Mouse (Mus musculus): Measurements from ENCODE around the gene Usp2. TPM values are rescaled to one million over a fixed set of nuclear protein-coding genes. Genes with fewer than 3 reads are reported as not detected.
"Not testable (repeated sequence)": the region's sequence is repeated elsewhere in the genome, so short reads cannot be mapped to it uniquely, and the experiment has no call there.

Usp2 gene
- polyA plus RNA-seq, 1 experiment from 2014 or later, result 14.6 TPM

DNA sequence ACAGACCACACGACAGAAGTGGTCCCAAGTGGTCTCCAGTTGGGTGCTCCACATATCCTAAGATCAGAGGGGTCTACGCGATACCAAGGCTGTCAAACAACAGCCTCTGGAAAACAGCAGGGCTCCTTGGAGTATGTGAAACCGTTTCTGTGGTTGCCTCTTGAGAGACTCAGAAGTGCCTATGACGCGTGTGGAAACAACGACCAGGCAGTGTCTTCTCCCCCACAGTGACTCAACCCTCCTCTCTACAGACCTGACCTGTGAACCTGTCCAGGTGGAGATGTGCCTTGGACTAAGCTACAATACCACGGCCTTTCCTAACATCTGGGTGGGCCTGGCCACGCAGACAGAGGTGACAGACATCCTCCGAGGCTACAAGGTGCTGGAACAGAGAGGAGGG is 39.0 kb downstream of the Usp2 start:
- Histone ChIP-seq H3K27me3 (no peaks in the 10 kb centered on the region), H3K4me1 (peaks cover 50% of the 10 kb centered on the region), H3K9ac (no peak overlapping the region), H3K27ac (no peak overlapping the region), H3K4me2 (no peak overlapping the region), H3K36me3 (peaks cover 47% of the 10 kb centered on the region), H3K4me3 (no peak overlapping the region), H3K9me3 (no peaks in the 10 kb centered on the region)
- 88% methylated on average over 10 of the region's 10 CpGs for WGBS
- ATAC-seq (ENCODE audit: insufficient number of reproducible peaks, insufficient read depth, low FRiP score, low TSS enrichment, low read depth), result no peak

DNA sequence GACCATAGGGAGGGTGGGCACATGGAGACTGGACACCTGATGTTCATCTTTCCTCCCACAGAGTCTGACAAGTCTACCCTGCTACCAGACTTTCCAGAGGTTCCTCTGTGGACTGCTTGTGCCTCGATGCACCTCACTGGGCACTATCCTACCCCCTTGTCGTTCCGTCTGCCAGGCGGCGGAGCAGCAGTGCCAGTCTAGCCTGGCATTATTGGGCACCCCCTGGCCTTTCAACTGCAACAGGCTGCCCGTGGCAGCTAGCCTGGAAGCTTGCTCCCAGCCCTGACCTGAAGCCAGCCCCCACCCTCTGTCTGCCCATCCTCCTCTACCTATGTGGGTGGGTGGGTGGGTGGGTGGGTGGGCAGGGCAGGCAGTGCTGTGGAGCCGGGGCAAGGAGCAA is 39.4 kb downstream of the Usp2 start:
- H3K9ac ChIP-seq, result no peak overlapping the region
- H3K4me2 ChIP-seq, result no peak overlapping the region
- H3K4me1 ChIP-seq, result peaks cover 51% of the 10 kb centered on the region
- ATAC-seq (ENCODE audit: insufficient number of reproducible peaks, insufficient read depth, low FRiP score, low TSS enrichment, low read depth), result no peak
- H3K4me3 ChIP-seq, result no peak overlapping the region
- WGBS, result 91% methylated on average over 7 of the region's 7 CpGs
- H3K27me3 ChIP-seq, result no peaks in the 10 kb centered on the region
- no peaks in the 10 kb centered on the region for H3K9me3 ChIP-seq
- H3K27ac ChIP-seq, result 0 out of 2 replicates have a peak overlapping the region, but pooled peaks have one; percentile 87
- peaks cover 47% of the 10 kb centered on the region for H3K36me3 ChIP-seq

DNA sequence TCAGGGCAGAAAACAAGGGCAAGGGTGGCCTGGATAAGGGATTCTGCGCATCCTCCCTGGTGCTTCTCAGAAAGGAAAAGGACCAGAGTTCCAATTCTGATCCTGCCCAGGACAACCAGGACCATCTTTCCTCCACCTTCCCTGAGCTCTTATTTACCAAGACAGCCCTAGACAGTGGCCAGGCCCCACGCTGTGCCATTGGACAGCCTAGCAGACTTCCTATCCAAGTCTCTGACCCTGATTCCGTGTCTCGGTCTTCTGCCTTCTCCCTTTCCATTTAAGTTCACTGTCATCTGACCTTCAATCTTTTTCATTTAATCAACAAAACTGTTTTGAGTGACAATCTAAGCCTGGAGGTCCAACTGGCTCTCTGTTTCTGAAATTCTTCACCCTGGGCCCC is 39.8 kb downstream of the Usp2 start:
- peak overlapping the region; percentile 55 for H3K4me2 ChIP-seq
- H3K27ac ChIP-seq, result peak overlapping the region; percentile 87; the same call in 1 of the 2 replicates
- WGBS, result 64% methylated on average over 4 of the region's 4 CpGs
- peak overlapping the region; percentile 32; the same call in 1 of the 2 replicates for H3K9ac ChIP-seq
- no peaks in the 10 kb centered on the region for H3K27me3 ChIP-seq
- peaks cover 44% of the 10 kb centered on the region for H3K36me3 ChIP-seq
- H3K4me1 ChIP-seq, result peaks cover 53% of the 10 kb centered on the region
- ATAC-seq (ENCODE audit: insufficient number of reproducible peaks, insufficient read depth, low FRiP score, low TSS enrichment, low read depth), result no peak
- no peaks in the 10 kb centered on the region for H3K9me3 ChIP-seq
- no peak overlapping the region for H3K4me3 ChIP-seq

DNA sequence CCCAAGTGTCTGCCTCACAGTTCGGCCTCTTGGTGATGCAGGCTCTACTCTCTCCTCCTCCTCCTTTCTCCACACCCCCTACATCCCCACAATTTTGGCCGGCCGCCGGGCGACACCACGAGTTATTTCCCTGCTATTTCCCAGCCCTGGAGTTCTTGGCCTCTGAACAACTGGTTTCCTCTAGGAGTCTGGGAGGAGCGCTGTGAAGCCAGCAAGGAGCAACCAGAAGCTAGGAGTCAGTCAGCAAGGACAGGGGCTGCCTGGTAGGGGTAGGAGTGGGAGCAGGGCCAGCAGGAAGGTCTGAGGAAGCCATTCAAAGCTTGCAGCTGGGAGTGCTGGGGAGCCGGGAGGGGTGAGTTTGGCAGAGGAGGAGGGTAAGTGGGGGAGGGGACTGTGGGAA is 40.3 kb downstream of the Usp2 start, which contains the start of gene C1qtnf5:
Gene C1qtnf5, plus strand, starts transcription at position 136 of the 400 bp plus-strand sequence.
- 25% methylated on average over 8 of the region's 8 CpGs for WGBS
- peak; percentile 39 for ATAC-seq (ENCODE audit: insufficient number of reproducible peaks, insufficient read depth, low FRiP score, low TSS enrichment, low read depth)
- H3K27ac ChIP-seq, result peak within 1 kb of the TSS; percentile 87
- H3K36me3 ChIP-seq, result peaks cover 41% of the 10 kb centered on the region
- H3K9me3 ChIP-seq, result no peaks in the 10 kb centered on the region
- H3K4me3 ChIP-seq, result peak within 1 kb of the TSS; percentile 19
- peak within 1 kb of the TSS; percentile 55 for H3K4me2 ChIP-seq
- peak within 1 kb of the TSS; percentile 61 for H3K9ac ChIP-seq
- peaks cover 58% of the 10 kb centered on the region for H3K4me1 ChIP-seq
- no peaks in the 10 kb centered on the region for H3K27me3 ChIP-seq

DNA sequence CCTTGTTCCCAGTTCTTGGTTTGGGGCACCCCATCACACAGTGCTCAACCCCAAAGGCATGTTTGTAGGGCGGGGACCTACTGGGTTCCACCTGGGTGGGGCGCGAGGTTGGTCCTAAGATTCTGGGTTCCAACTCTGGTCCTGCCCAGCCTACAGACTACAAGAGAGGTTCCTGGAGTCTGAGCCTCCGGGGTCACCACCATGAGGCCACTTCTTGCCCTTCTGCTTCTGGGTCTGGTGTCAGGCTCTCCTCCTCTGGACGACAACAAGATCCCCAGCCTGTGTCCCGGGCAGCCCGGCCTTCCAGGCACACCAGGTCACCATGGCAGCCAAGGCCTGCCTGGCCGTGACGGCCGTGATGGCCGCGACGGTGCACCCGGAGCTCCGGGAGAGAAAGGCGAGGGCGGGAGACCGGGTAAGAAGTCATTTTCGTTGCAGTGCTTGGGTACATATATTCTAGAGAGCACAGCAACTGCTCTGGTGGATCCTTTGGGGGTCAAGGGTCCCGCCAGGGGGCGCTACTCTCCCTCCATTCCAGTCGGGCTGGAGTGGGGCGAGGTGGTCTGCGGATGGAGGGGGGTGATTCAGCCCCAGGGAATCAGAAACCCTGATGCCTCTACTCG is 40.8 kb downstream of the Usp2 start:
- Histone ChIP-seq H3K4me1 (peaks cover 60% of the 10 kb centered on the region), H3K4me2 (peak overlapping the region; percentile 55), H3K27ac (peak overlapping the region; percentile 87), H3K4me3 (peak overlapping the region; percentile 19), H3K9ac (peak overlapping the region; percentile 54; the same call in 1 of the 2 replicates), H3K27me3 (no peaks in the 10 kb centered on the region), H3K9me3 (no peaks in the 10 kb centered on the region), H3K36me3 (peaks cover 40% of the 10 kb centered on the region)
- ATAC-seq (ENCODE audit: insufficient number of reproducible peaks, insufficient read depth, low FRiP score, low TSS enrichment, low read depth), result no peak
- 33% methylated on average over 25 of the region's 25 CpGs for WGBS

DNA sequence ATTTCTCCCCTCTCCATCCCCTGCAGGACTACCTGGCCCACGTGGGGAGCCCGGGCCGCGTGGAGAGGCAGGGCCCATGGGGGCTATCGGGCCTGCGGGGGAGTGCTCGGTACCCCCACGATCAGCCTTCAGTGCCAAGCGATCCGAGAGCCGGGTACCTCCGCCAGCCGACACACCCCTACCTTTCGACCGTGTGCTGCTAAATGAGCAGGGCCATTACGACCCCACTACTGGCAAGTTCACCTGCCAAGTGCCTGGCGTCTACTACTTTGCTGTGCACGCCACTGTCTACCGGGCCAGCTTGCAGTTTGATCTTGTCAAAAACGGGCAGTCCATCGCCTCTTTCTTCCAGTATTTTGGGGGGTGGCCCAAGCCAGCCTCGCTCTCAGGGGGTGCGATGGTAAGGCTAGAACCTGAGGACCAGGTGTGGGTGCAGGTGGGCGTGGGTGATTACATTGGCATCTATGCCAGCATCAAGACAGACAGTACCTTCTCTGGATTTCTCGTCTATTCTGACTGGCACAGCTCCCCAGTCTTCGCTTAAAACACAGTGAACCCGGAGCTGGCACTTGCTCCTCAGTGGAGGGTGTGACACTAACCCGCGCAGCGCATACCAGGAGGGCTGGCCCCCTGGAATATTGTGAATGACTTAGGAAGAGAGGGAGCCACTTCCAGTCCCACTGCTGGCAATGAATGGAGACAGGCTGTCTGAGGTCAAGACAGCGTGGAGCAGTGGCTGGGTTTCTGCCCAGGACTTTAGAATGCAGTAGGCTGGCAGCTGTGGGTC is 41.6 kb downstream of the Usp2 start:
- H3K36me3 ChIP-seq, result peaks cover 39% of the 10 kb centered on the region
- 82% methylated on average over 31 of the region's 31 CpGs for WGBS
- H3K9me3 ChIP-seq, result no peaks in the 10 kb centered on the region
- H3K9ac ChIP-seq, result peak overlapping the region; percentile 61
- H3K4me1 ChIP-seq, result peaks cover 60% of the 10 kb centered on the region
- H3K4me2 ChIP-seq, result peak overlapping the region; percentile 55
- H3K27ac ChIP-seq, result peak overlapping the region; percentile 87; the same call in 1 of the 2 replicates
- no peaks in the 10 kb centered on the region for H3K27me3 ChIP-seq
- no peak for ATAC-seq (ENCODE audit: insufficient number of reproducible peaks, insufficient read depth, low FRiP score, low TSS enrichment, low read depth)
- H3K4me3 ChIP-seq, result peak overlapping the region; percentile 24; the same call in 1 of the 2 replicates

DNA sequence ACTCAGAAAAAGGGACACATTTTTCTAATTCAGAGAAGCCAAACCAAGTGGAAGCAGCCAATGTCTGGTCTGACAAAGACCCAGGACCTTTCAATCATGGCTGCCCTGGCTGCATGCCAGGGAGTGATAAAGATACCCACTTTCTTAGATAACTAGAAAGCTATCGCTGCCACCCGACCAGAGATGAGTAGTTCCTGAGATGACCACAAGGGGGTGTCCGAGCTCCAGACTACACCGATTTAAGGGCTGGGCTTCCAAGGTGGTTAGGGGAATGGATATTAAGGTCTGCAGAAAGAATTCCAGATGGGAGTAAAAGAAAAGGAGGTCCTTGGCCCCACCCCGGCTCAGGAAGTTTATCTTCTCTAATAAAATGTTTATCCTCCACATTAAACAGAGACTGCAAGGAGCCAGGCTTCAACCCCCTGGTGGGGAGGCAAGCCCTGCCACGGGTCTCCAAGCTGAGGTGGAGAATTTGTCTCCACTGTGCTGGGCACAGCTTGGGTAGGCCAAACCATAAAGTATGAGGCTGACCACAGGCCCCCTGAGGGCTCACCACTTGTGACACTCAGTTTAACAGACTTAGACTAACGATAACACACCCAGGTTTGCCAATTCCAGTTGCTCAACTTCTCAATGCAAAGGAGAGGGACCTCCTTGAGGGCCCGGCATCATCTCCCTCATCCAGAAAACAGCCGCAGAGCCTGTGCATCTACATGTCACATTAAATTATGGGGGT is 42.7 kb downstream of the Usp2 start:
- H3K27me3 ChIP-seq, result no peaks in the 10 kb centered on the region
- peak overlapping the region; percentile 61 for H3K9ac ChIP-seq
- H3K27ac ChIP-seq, result peak overlapping the region; percentile 51; the same call in 1 of the 2 replicates
- peaks cover 60% of the 10 kb centered on the region for H3K4me1 ChIP-seq
- peak overlapping the region; percentile 55 for H3K4me2 ChIP-seq
- WGBS, result 23% methylated on average over 9 of the region's 9 CpGs
- no peaks in the 10 kb centered on the region for H3K9me3 ChIP-seq
- no peak for ATAC-seq (ENCODE audit: insufficient number of reproducible peaks, insufficient read depth, low FRiP score, low TSS enrichment, low read depth)
- peak overlapping the region; percentile 24 for H3K4me3 ChIP-seq
- H3K36me3 ChIP-seq, result peaks cover 30% of the 10 kb centered on the region

DNA sequence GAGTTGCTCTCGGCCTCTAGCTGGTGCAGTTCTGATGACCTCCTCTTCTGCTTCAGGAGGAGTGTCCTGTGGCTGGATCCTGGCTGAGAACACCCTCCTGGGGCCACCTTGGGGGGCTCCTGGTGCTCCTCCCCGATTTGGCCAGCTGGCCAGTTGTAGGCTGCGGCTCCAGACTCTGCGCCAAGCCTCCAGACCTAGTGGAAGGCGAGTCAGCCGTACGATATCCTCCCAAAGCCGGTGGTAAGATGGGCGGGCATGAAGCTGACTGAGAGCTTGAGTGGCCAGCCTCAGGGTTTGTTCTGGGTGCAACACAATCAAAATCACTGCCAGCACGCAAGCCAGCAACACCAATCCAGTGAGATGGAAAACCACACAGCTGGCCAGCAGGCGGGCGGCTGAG is 45.1 kb downstream of the Usp2 start:
- H3K27me3 ChIP-seq; H3K9me3 ChIP-seq; H3K27ac ChIP-seq; ATAC-seq (ENCODE audit: insufficient number of reproducible peaks, insufficient read depth, low FRiP score, low TSS enrichment, low read depth): not testable (repeated sequence)
- peak overlapping the region; percentile 76 for H3K4me3 ChIP-seq
- H3K4me2 ChIP-seq, result peak overlapping the region; percentile 65
- WGBS, result 63% methylated on average over 10 of the region's 12 CpGs
- H3K36me3 ChIP-seq, result peaks cover 16% of the 10 kb centered on the region; the same call in 1 of the 2 replicates
- peak overlapping the region; percentile 87 for H3K9ac ChIP-seq
- peaks cover 49% of the 10 kb centered on the region for H3K4me1 ChIP-seq

DNA sequence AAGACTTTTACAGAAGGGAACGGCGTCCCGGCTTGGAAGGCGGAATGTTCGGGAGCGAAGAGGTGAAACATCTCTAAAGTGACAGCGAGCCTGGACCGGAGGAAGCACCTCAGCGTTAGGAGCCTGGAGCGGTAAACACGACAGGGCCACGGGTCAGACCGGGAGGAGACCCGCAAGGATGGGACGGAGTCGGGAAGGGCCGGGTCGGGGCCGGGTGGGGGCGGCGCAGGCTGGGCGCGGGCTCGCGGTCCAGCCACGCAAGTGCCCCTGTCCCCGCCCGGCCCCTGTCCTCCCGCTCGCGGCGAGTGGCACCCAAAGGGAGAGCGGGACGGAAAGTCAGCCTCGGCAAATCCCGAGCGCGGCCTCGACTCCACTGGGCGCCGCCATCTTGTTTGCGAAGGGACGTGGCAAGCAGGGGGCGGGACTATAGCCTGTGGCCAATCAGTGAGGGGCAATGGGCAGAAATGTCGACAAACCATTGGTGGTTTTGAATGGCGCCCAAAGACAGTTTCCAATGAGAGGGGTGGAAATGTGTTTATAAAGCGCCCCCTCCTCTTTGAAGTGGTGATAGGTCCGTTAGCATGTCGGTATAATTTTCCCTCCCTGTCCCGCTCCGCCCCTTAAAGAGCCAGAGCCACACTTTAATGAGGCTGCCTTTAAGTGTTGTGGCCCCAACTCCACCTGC is 46.4 kb downstream of the Usp2 start, which contains the start of the genes Gm49380 and Rnf26:
Gene Gm49380, minus strand, starts transcription at position 396 of the 685 bp plus-strand sequence.
Gene Rnf26, minus strand, starts transcription at position 413 of the 685 bp plus-strand sequence.
- no peaks in the 10 kb centered on the region for H3K27me3 ChIP-seq
- H3K27ac ChIP-seq, result peak within 1 kb of the TSS; percentile 84
- peak within 1 kb of the TSS; percentile 65 for H3K4me2 ChIP-seq
- ATAC-seq (ENCODE audit: insufficient number of reproducible peaks, insufficient read depth, low FRiP score, low TSS enrichment, low read depth), result peak; percentile 84
- H3K4me1 ChIP-seq, result peaks cover 36% of the 10 kb centered on the region
- WGBS, result under 1% methylated on average over 46 of the region's 51 CpGs
- peaks cover 9% of the 10 kb centered on the region; the same call in 1 of the 2 replicates for H3K36me3 ChIP-seq
- H3K9ac ChIP-seq, result peak within 1 kb of the TSS; percentile 87
- H3K4me3 ChIP-seq, result peak within 1 kb of the TSS; percentile 76
- no peaks in the 10 kb centered on the region for H3K9me3 ChIP-seq

DNA sequence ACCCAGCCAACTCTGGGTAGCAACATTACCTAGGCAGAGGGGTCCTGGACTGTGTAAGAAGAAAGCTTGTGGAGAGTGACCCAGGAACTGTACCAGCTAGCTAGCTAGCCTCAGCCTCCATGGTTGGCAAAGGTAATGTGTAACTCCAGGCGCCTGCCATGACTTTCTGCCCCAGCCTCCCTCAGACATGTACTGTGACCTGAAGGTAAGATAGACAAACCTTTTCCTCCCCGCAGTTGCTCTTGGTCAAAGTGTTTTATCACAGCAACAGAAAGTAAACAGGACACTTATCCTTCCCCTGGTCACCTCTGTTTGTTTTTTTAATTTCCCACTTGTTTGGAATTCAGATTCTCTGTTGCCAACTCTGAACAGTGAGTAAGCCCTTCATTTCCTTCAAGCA is 47.6 kb downstream of the Usp2 start:
- Histone ChIP-seq H3K4me2 (no peak overlapping the region), H3K9ac (no peak overlapping the region), H3K27me3 (no peaks in the 10 kb centered on the region), H3K4me1 (peaks cover 24% of the 10 kb centered on the region), H3K36me3 (no peaks in the 10 kb centered on the region), H3K9me3 (no peaks in the 10 kb centered on the region), H3K4me3 (no peak overlapping the region), H3K27ac (no peak overlapping the region)
- no peak for ATAC-seq (ENCODE audit: insufficient number of reproducible peaks, insufficient read depth, low FRiP score, low TSS enrichment, low read depth)
- 95% methylated on average over 2 of the region's 2 CpGs for WGBS

DNA sequence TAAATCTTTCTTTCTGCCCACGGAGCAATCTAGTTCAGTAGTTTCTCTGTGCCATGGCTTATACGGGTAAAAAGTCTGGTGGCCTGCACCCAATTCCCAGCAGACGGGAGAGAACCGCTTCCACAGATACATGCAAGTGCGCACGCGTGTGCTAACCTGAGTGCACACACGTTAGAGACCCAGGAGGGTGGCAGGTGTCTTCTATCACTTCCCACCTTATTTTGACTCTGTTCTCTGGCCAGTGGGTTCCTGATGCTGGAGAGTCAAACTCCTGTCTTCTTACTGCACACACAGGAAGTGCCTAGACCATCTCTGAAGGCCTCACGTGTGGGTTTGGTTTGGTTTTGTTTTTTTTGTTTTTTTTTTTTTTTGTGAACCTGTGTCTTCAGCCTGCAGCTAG is 48.8 kb downstream of the Usp2 start:
- 84% methylated on average over 9 of the region's 9 CpGs for WGBS
- no peaks in the 10 kb centered on the region for H3K27me3 ChIP-seq
- no peak overlapping the region for H3K4me3 ChIP-seq
- no peak overlapping the region for H3K4me2 ChIP-seq
- H3K36me3 ChIP-seq, result no peaks in the 10 kb centered on the region
- H3K9me3 ChIP-seq, result no peaks in the 10 kb centered on the region
- H3K9ac ChIP-seq, result no peak overlapping the region
- H3K4me1 ChIP-seq, result peaks cover 12% of the 10 kb centered on the region
- H3K27ac ChIP-seq, result no peak overlapping the region
- ATAC-seq (ENCODE audit: insufficient number of reproducible peaks, insufficient read depth, low FRiP score, low TSS enrichment, low read depth), result no peak

Data from embryonic facial prominence, embryonic 13.5 days (tissue).